Mouse (Mus musculus) C2C12 (cell line): ENCODE results near the gene Gm20388. TPM values are rescaled to one million over a fixed set of nuclear protein-coding genes. Genes with fewer than 3 reads are reported as not detected.

ENCODE experiments used
- H3K27me3 ChIP-seq: one replicate; pipeline ENCODE4 v1.6.1; 2011; ENCODE audit not compliant: control insufficient read depth, insufficient read depth, insufficient read length
- H3K36me3 ChIP-seq: one replicate; pipeline ENCODE4 v1.6.1; 2011; ENCODE audit not compliant: control insufficient read depth, insufficient read depth
- H3K4me3 ChIP-seq: one replicate; pipeline ENCODE4 v1.5.1; 2011; ENCODE audit warnings: mild to moderate bottlenecking, control low read depth; ENCODE audit not compliant: poor library complexity, insufficient read depth, severe bottlenecking
- H3K79me2 ChIP-seq: one replicate; pipeline ENCODE4 v1.6.1; 2011; ENCODE audit not compliant: control insufficient read depth, insufficient read depth
- H3K79me3 ChIP-seq: one replicate; pipeline ENCODE4 v1.6.1; 2011; ENCODE audit warnings: low read depth, control low read depth
- H3ac ChIP-seq: one replicate; pipeline ENCODE3; 2011; ENCODE audit warnings: low read depth; ENCODE audit not compliant: control insufficient read depth, insufficient read length
- CEBPB ChIP-seq: IDR thresholded peaks from one replicate; pipeline ENCODE4 v1.6.1; 2011; ENCODE audit warnings: low read depth, mild to moderate bottlenecking, control low read depth, moderate library complexity
- CTCF ChIP-seq: IDR thresholded peaks from one replicate; pipeline ENCODE4 v1.5.1; 2011; ENCODE audit not compliant: control insufficient read depth, insufficient read depth, insufficient read length
- FOSL1 ChIP-seq: IDR thresholded peaks from one replicate; pipeline ENCODE4 v1.8.0; 2011; ENCODE audit warnings: mild to moderate bottlenecking, low read length; ENCODE audit not compliant: poor library complexity, insufficient read depth, severe bottlenecking
- MAX ChIP-seq: IDR thresholded peaks from one replicate; pipeline ENCODE4 v1.6.1; 2011; ENCODE audit warnings: mild to moderate bottlenecking, control low read depth
- MYOD1 ChIP-seq: IDR thresholded peaks from one replicate; pipeline ENCODE4 v1.6.1; 2011; ENCODE audit warnings: low read depth; ENCODE audit not compliant: control insufficient read depth, insufficient read length
- MYOG ChIP-seq: IDR thresholded peaks from one replicate; pipeline ENCODE4 v1.6.1; 2011; ENCODE audit not compliant: control insufficient read depth, insufficient read length; ENCODE audit errors: extremely low read depth
- USF1 ChIP-seq: IDR thresholded peaks from one replicate; pipeline ENCODE4 v1.6.1; 2011; ENCODE audit warnings: low read depth, mild to moderate bottlenecking, control low read depth, moderate library complexity
- polyA plus RNA-seq: library from polyadenylated mRNA; unstranded; fragments of >200 nt; fragmentation: generic; extraction: Trizol; gene quantifications from one replicate; pipeline ENCODE4 v1.2.1, GENCODE M21; 2012; ENCODE audit warnings: missing spikeins

The Gm20388 gene
- polyA plus RNA-seq, 1 experiment, result 15.0 TPM

DNA sequence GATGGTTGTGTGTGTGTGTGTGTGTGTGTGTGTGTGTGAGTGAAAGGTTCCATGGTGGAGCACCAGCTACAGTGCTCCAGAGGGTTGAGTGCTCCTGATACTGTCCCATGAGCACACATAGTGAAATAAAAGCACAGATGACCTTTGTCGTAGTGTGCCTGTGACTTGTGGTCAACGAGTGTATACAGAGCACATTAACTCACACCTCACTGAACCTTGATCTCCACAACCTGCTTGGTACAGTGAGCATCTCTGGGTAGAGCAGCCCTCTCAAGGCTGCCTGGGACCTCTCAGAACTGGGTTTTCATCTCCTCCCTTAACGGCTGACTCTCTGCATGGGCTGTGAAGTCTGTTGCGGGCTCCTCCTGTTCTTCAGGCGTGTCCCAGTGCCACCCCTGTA is 4381.1 kb downstream of the Gm20388 start:
- H3K79me3 ChIP-seq, result peaks cover 18% of the 10 kb centered on the region
- H3ac ChIP-seq, result no peak overlapping the region
- no peak overlapping the region for H3K4me3 ChIP-seq
- H3K79me2 ChIP-seq, result peaks cover 71% of the 10 kb centered on the region
- H3K36me3 ChIP-seq, result no peaks in the 10 kb centered on the region
- TF ChIP-seq MYOD1, result no peak
- H3K27me3 ChIP-seq, result no peaks in the 10 kb centered on the region

- TF ChIP-seq MYOD1 (no peak), MYOG (no peak), FOSL1 (no peak), CTCF (no peak), MAX (no peak), USF1 (no peak), CEBPB (no peak)
- H3K27me3 ChIP-seq, result no peaks in the 10 kb centered on the region
- no peak overlapping the region for H3K4me3 ChIP-seq
- no peak overlapping the region for H3ac ChIP-seq
- H3K36me3 ChIP-seq, result peaks cover 6% of the 10 kb centered on the region
- peaks cover 71% of the 10 kb centered on the region for H3K79me2 ChIP-seq
- peaks cover 21% of the 10 kb centered on the region for H3K79me3 ChIP-seq
These were observed 4382.3 kb downstream of the Gm20388 start for GRCm38 (mm10) chr8:124292965-124293364.

DNA sequence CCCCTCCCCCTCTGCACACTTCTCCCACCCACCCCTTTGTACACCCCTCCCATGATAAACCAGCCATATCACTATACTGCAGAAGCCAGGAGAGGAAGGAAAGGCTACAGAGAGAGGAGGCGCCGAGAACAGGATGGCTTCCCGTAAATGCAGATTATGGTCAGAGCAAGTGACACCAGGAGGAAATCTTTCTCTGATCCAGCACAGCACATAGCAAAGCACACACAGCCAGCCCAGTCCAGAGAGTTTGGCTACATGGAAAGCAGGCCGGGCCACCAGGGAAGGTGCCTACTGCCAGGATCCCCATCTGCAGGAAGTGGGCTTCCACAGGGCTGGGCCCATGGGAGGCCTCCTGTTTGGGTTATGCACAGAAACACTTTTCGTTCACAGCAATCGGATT is 4383.8 kb downstream of the Gm20388 start:
- Histone ChIP-seq H3K79me3 (peaks cover 27% of the 10 kb centered on the region), H3K27me3 (no peaks in the 10 kb centered on the region), H3K79me2 (peaks cover 71% of the 10 kb centered on the region), H3ac (no peak overlapping the region), H3K4me3 (no peak overlapping the region), H3K36me3 (peaks cover 6% of the 10 kb centered on the region)
- no peak for TF ChIP-seq CTCF
- no peak for TF ChIP-seq MYOD1
- no peak for TF ChIP-seq FOSL1
- no peak for TF ChIP-seq CEBPB
- no peak for TF ChIP-seq USF1
- no peak for TF ChIP-seq MYOG
- TF ChIP-seq MAX, result no peak

DNA sequence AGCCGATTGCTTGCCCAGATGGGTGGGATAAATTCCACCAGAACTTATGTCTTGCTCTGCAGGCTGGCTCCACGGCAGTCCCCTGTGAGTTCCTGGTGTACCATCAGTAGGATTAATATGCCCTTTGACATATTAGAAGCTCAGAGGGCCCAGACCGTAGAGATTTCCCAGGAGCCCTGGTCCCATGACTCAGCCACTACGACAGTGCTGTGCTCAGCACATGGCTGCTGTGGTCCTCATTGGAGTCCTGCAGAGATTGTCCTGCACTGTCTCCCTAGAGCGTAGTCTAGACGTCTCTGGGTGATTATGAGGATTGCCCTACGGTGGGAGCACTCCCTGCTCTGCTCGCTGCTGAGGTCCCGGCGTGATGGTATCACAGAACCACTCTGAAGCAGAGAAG is 4384.3 kb downstream of the Gm20388 start:
- peaks cover 71% of the 10 kb centered on the region for H3K79me2 ChIP-seq
- TF ChIP-seq FOSL1 (no peak), MAX (peak; percentile 85), USF1 (peak; percentile 10)
- no peaks in the 10 kb centered on the region for H3K27me3 ChIP-seq
- peaks cover 27% of the 10 kb centered on the region for H3K79me3 ChIP-seq
- peaks cover 6% of the 10 kb centered on the region for H3K36me3 ChIP-seq
- peak overlapping the region; percentile 53 for H3ac ChIP-seq
- no peak overlapping the region for H3K4me3 ChIP-seq

GRCm38 (mm10) chr8:124295357-124295756 is 4384.7 kb downstream of the Gm20388 start:
- Histone ChIP-seq H3ac (peak overlapping the region; percentile 53), H3K36me3 (peaks cover 6% of the 10 kb centered on the region), H3K27me3 (no peaks in the 10 kb centered on the region), H3K4me3 (peak overlapping the region; percentile 11), H3K79me3 (peaks cover 31% of the 10 kb centered on the region), H3K79me2 (peaks cover 76% of the 10 kb centered on the region)
- TF ChIP-seq CTCF (no peak), MYOD1 (no peak), MYOG (no peak), USF1 (no peak), CEBPB (no peak), FOSL1 (no peak), MAX (no peak)

DNA sequence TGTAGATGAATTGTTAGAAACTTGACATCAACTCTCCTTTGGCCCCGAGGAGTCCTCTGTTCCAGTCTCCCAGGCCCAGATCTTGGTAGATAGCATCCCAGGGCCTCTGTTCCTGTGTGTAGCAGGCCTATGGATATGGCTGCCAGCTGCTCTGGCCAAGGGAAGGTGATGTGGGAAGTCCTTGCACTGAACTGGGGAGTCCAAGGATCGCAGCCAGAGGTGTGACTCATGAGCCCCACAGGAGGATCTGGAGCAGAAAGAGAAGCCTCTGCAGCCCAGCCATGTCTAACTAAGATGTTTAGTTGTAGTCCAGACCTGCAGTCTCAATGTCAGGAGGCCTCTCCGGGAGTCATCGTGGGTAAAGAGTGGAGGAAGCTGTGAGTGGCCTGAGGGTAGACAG is 4390.9 kb downstream of the Gm20388 start:
- TF ChIP-seq CTCF, result no peak
- no peak for TF ChIP-seq MYOG
- peaks cover 13% of the 10 kb centered on the region for H3K36me3 ChIP-seq
- peaks cover 28% of the 10 kb centered on the region for H3K79me3 ChIP-seq
- no peaks in the 10 kb centered on the region for H3K27me3 ChIP-seq
- no peak overlapping the region for H3K4me3 ChIP-seq
- peaks cover 68% of the 10 kb centered on the region for H3K79me2 ChIP-seq
- no peak overlapping the region for H3ac ChIP-seq
